Mouse (Mus musculus) stomach, postnatal 0 days (tissue): ENCODE measurements around the gene Cyp4a32.

Source experiments
- CTCF ChIP-seq: IDR thresholded peaks from 2 replicates; pipeline ENCODE4 v1.5.1; 2016; ENCODE audit warnings: antibody characterized with exemption, low read depth, mild to moderate bottlenecking, moderate library complexity
- EP300 ChIP-seq: optimal IDR thresholded peaks from 2 replicates; pipeline ENCODE3; 2016; ENCODE audit warnings: antibody characterized with exemption

DNA sequence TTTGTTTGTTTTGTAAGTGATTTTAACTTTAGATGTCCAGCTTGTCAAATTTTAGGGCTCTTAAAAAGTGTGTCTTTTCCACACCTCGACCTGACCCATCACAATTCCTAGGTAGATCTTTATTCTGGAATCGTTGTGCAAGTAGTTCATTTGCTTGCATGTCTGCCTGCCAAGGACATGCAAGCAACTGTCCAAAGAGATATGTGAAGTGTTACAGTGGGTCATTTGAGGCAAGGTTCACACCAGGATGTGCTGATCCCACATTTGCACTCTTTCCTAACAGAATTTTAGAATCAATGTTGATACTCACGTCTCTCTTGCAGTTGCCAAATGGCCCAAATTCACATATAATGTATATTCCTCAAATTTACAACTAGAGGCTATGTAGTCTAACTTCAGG is 25.5 kb upstream of the Cyp4a32 start:
- TF ChIP-seq CTCF (no peak), EP300 (no peak)
